Mouse (Mus musculus) C2C12 (cell line): Measurements from ENCODE around the gene Sccpdh. TPM values are rescaled to one million over a fixed set of nuclear protein-coding genes. Genes with fewer than 3 reads are reported as not detected.
"Not testable (repeated sequence)": the region's sequence is repeated elsewhere in the genome, so short reads cannot be mapped to it uniquely, and the experiment has no call there.

Experiments
- H3K27me3 ChIP-seq: one replicate; pipeline ENCODE4 v1.6.1; 2011; ENCODE audit not compliant: control insufficient read depth, insufficient read depth, insufficient read length
- H3K36me3 ChIP-seq: one replicate; pipeline ENCODE4 v1.6.1; 2011; ENCODE audit not compliant: control insufficient read depth, insufficient read depth
- H3K4me3 ChIP-seq: one replicate; pipeline ENCODE4 v1.5.1; 2011; ENCODE audit warnings: mild to moderate bottlenecking, control low read depth; ENCODE audit not compliant: poor library complexity, insufficient read depth, severe bottlenecking
- H3K79me2 ChIP-seq: one replicate; pipeline ENCODE4 v1.6.1; 2011; ENCODE audit not compliant: control insufficient read depth, insufficient read depth
- H3K79me3 ChIP-seq: one replicate; pipeline ENCODE4 v1.6.1; 2011; ENCODE audit warnings: low read depth, control low read depth
- H3ac ChIP-seq: one replicate; pipeline ENCODE3; 2011; ENCODE audit warnings: low read depth; ENCODE audit not compliant: control insufficient read depth, insufficient read length
- CEBPB ChIP-seq: IDR thresholded peaks from one replicate; pipeline ENCODE4 v1.6.1; 2011; ENCODE audit warnings: low read depth, mild to moderate bottlenecking, control low read depth, moderate library complexity
- CTCF ChIP-seq: IDR thresholded peaks from one replicate; pipeline ENCODE4 v1.5.1; 2011; ENCODE audit not compliant: control insufficient read depth, insufficient read depth, insufficient read length
- FOSL1 ChIP-seq: IDR thresholded peaks from one replicate; pipeline ENCODE4 v1.8.0; 2011; ENCODE audit warnings: mild to moderate bottlenecking, low read length; ENCODE audit not compliant: poor library complexity, insufficient read depth, severe bottlenecking
- MAX ChIP-seq: IDR thresholded peaks from one replicate; pipeline ENCODE4 v1.6.1; 2011; ENCODE audit warnings: mild to moderate bottlenecking, control low read depth
- MYOD1 ChIP-seq: IDR thresholded peaks from one replicate; pipeline ENCODE4 v1.6.1; 2011; ENCODE audit warnings: low read depth; ENCODE audit not compliant: control insufficient read depth, insufficient read length
- MYOG ChIP-seq: IDR thresholded peaks from one replicate; pipeline ENCODE4 v1.6.1; 2011; ENCODE audit not compliant: control insufficient read depth, insufficient read length; ENCODE audit errors: extremely low read depth
- USF1 ChIP-seq: IDR thresholded peaks from one replicate; pipeline ENCODE4 v1.6.1; 2011; ENCODE audit warnings: low read depth, mild to moderate bottlenecking, control low read depth, moderate library complexity
- polyA plus RNA-seq: library from polyadenylated mRNA; unstranded; fragments of >200 nt; fragmentation: generic; extraction: Trizol; gene quantifications from one replicate; pipeline ENCODE4 v1.2.1, GENCODE M21; 2012; ENCODE audit warnings: missing spikeins

Sccpdh gene
- polyA plus RNA-seq, 1 experiment: 19.1 TPM

DNA sequence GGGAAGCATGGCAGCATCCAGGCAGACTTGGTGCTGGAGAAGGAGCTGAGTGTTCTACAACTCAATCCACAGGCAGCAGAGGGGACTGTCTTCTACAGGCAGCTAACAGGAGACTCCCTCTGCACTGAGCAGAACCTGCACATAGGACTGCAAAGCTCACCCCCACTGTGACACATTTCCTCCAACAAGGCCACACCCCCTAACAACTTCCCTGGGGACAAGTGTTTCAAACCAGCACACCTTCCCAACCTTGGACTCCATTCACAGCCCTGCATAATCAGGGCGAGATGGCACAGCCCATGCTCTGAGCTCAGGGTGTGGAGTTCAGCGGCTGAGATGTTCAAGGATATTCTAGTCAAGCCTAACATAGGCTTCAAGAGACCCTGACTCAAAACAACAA, 9.0 kb downstream of the Sccpdh start:
- peaks cover 22% of the 10 kb centered on the region for H3K36me3 ChIP-seq
- H3K27me3 ChIP-seq: no peaks in the 10 kb centered on the region
- TF ChIP-seq MYOD1 (no peak), FOSL1 (no peak), CEBPB (no peak), CTCF (no peak), MAX (no peak), MYOG (no peak), USF1 (no peak)
- no peaks in the 10 kb centered on the region for H3K79me3 ChIP-seq
- no peak overlapping the region for H3K4me3 ChIP-seq
- H3K79me2 ChIP-seq: no peaks in the 10 kb centered on the region
- no peak overlapping the region for H3ac ChIP-seq

DNA sequence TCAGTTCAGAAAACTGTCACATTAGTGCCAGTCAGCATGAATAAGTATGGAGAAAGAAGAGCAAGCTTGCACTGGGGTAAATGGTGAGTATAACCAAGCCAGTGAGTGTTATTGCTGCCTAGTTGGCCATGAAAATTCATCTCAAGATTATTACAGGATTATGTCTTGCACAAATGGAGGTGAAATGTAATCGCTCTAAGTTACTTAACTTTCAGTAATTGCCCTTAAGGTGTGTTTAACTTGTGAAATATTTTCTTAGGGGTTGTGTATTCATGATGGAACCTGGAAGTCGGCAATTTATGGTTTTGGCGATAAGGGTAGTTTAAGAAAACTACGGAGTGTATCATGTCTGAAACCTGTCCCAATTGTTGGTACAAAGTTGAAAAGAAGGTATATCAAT, 11.3 kb downstream of the Sccpdh start:
- H3K79me2 ChIP-seq: no peaks in the 10 kb centered on the region
- TF ChIP-seq CTCF (no peak), FOSL1 (no peak), MYOD1 (no peak), CEBPB (no peak), MAX (no peak), USF1 (no peak), MYOG (no peak)
- peaks cover 36% of the 10 kb centered on the region for H3K36me3 ChIP-seq

DNA sequence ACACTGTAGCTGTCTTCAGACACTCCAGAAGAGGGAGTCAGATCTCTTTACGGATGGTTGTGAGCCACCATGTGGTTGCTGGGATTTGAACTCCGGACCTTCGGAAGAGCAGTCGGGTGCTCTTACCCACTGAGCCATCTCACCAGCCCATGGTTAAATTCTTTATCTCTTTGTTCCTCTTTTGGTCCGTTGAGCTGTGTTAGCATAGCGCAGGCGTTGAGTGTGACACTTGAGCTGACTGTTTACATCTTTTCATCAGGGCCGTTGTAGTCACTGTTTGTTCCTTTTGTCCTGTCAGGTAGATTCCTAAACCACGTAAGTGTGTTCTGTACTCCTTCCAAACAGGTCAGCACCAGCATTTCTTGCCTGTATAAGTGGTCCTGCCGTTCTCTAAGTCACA, 14.7 kb downstream of the Sccpdh start:
- peaks cover 51% of the 10 kb centered on the region for H3K36me3 ChIP-seq

More for the DNA sequence above, 11.3 kb downstream of the Sccpdh start:
- no peak overlapping the region for H3ac ChIP-seq
- no peaks in the 10 kb centered on the region for H3K27me3 ChIP-seq
- H3K79me3 ChIP-seq: no peaks in the 10 kb centered on the region
- H3K4me3 ChIP-seq: no peak overlapping the region

DNA sequence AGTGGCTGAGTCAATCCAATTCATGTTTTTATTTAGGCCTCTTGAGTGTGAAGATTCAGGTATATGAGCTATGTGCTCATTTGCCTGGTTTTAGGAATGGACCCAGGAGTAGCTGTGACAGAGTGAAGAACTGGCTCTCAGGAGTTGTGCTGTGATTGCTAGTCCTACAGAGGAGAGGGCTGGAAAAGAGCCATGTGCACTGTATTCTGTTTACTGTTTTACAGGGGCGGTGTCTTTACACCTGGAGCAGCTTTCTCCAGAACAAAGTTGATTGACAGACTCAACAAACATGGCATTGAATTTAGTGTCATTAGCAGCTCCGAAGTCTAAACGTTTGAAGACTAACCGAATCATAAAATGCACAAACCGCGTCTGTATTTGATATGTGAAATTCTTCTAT, 18.3 kb downstream of the Sccpdh start:
- H3K36me3 ChIP-seq: peaks cover 35% of the 10 kb centered on the region
- H3K27me3 ChIP-seq: no peaks in the 10 kb centered on the region

More for the DNA sequence above, 14.7 kb downstream of the Sccpdh start:
- H3ac ChIP-seq, H3K4me3 ChIP-seq, H3K79me2 ChIP-seq, H3K79me3 ChIP-seq, H3K27me3 ChIP-seq: not testable (repeated sequence)

DNA sequence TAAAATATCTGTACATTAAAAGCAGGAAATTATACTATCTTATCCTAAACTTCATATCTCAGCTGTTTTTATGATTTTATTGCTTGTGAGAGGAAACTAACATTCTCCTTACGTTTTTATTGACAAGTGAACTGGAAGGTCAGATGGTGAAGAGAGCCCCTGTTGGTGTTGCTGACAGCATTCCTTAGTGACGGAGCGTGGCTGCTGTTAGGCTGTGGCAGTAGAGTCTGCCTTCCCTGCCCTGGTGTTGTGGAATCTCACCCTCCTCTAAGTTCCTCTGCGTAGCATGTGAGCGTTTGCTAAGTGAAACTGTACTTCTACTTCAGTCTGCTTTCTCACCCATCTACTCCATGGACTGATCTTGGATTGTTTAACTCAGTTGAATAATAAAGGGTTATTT, 18.8 kb downstream of the Sccpdh start:
- no peak for TF ChIP-seq FOSL1
- TF ChIP-seq MYOD1: no peak
- no peak for TF ChIP-seq CTCF
- no peak for TF ChIP-seq MAX
- no peak for TF ChIP-seq USF1
- TF ChIP-seq MYOG: no peak
- no peak for TF ChIP-seq CEBPB

More for the DNA sequence above, 18.3 kb downstream of the Sccpdh start:
- Histone ChIP-seq H3K4me3 (no peak overlapping the region), H3ac (no peak overlapping the region), H3K79me2 (no peaks in the 10 kb centered on the region), H3K79me3 (no peaks in the 10 kb centered on the region)
- TF ChIP-seq MAX (no peak), CTCF (no peak), MYOG (no peak), MYOD1 (no peak), CEBPB (no peak), FOSL1 (no peak), USF1 (no peak)

DNA sequence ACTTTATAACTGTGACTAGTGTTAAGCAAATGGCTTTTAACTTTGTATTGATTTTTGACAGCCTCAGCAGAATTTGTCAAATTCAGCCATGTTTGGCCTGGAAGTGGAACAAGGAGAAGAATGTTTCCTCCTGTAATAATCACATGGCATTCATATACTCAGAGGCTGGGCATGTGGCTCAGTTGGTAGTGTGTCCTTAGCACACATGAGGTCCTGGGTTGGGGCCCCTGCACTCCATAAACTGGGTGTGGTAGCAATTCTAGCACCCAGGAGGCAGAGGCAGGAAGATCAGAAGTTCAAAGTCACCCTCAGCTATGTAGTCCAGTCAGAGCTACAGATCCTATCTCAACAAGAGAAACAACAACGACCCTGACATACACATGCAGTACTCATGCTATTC, 19.3 kb downstream of the Sccpdh start:
- Histone ChIP-seq H3K79me3 (no peaks in the 10 kb centered on the region), H3K79me2 (no peaks in the 10 kb centered on the region), H3ac (no peak overlapping the region), H3K27me3 (no peaks in the 10 kb centered on the region), H3K36me3 (peaks cover 29% of the 10 kb centered on the region), H3K4me3 (no peak overlapping the region)
- TF ChIP-seq CEBPB (no peak), FOSL1 (no peak), USF1 (no peak)

More for the DNA sequence above, 18.8 kb downstream of the Sccpdh start:
- Histone ChIP-seq H3ac (no peak overlapping the region), H3K79me3 (no peaks in the 10 kb centered on the region), H3K36me3 (peaks cover 31% of the 10 kb centered on the region), H3K4me3 (no peak overlapping the region), H3K79me2 (no peaks in the 10 kb centered on the region), H3K27me3 (no peaks in the 10 kb centered on the region)

DNA sequence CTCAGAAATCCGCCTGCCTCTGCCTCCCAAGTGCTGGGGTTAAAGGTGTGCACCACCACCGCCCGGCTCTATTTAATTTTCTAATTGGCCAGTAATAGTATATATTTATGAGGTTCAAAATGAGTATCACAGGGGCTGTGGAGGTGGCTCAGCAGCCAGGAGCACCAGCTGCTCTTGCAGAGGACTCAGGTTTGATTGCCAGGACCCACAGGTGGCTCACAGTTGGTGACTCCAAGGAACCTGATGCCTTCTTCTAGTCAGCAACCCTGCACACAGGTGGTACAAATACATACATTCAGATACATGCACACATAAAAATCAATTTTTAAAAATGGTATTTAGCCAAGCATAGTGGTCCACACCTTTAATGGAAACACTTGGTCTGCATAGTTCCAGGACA, 20.0 kb downstream of the Sccpdh start:
- Histone ChIP-seq H3K79me3 (no peaks in the 10 kb centered on the region), H3K4me3 (no peak overlapping the region), H3ac (no peak overlapping the region), H3K27me3 (no peaks in the 10 kb centered on the region), H3K36me3 (peaks cover 26% of the 10 kb centered on the region), H3K79me2 (no peaks in the 10 kb centered on the region)
- no peak for TF ChIP-seq MYOD1
- no peak for TF ChIP-seq MYOG
- no peak for TF ChIP-seq MAX
- TF ChIP-seq FOSL1: no peak
- no peak for TF ChIP-seq CEBPB
- TF ChIP-seq CTCF: no peak
